Mouse (Mus musculus) myocyte (in vitro differentiated cells): ENCODE data around the gene Arhgap6. TPM values are rescaled to one million over a fixed set of nuclear protein-coding genes. Genes with fewer than 3 reads are reported as not detected.

Experiments used
- H3K27me3 ChIP-seq: one replicate; pipeline ENCODE4 v1.6.1; 2011; ENCODE audit not compliant: control insufficient read depth, insufficient read depth, insufficient read length
- H3K36me3 ChIP-seq: one replicate; pipeline ENCODE4 v1.6.1; 2011; ENCODE audit not compliant: control insufficient read depth, insufficient read depth
- H3K4me2 ChIP-seq: one replicate; pipeline ENCODE4 v1.6.1; 2011; ENCODE audit warnings: low read depth, control low read depth
- H3K4me3 ChIP-seq: one replicate; pipeline ENCODE4 v1.5.1; 2011; ENCODE audit warnings: mild to moderate bottlenecking, control low read depth, moderate library complexity
- H3K79me2 ChIP-seq: one replicate; pipeline ENCODE4 v1.6.1; 2011; ENCODE audit not compliant: control insufficient read depth, insufficient read depth
- H3ac ChIP-seq: one replicate; pipeline ENCODE4 v1.6.1; 2011; ENCODE audit not compliant: control insufficient read depth, insufficient read length
- CEBPB ChIP-seq: IDR thresholded peaks from 2 replicates; pipeline ENCODE4 v1.6.1; 2011; ENCODE audit warnings: mild to moderate bottlenecking, moderate library complexity; ENCODE audit not compliant: poor library complexity, insufficient read depth, severe bottlenecking
- E2F4 ChIP-seq: IDR thresholded peaks from one replicate; pipeline ENCODE4 v1.6.1; 2011; ENCODE audit warnings: mild to moderate bottlenecking, control low read depth, moderate library complexity; ENCODE audit not compliant: insufficient read depth
- MAX ChIP-seq: IDR thresholded peaks from one replicate; pipeline ENCODE4 v1.6.1; 2011; ENCODE audit warnings: low read depth, mild to moderate bottlenecking, control low read depth
- MYOD1 ChIP-seq, 3 experiments: IDR thresholded peaks; one replicate each; pipeline ENCODE4 v1.6.1; 2011; ENCODE audit warnings: control low read depth in 2 of 3, low read depth in 2 of 3, mild to moderate bottlenecking in 2 of 3, moderate library complexity in 1 of 3; ENCODE audit not compliant: insufficient read length in 2 of 3, control insufficient read depth in 1 of 3
- MYOG ChIP-seq, 3 experiments: IDR thresholded peaks; one replicate each; pipeline ENCODE4 v1.6.1; 2011; ENCODE audit warnings: control low read depth in 2 of 3, low read depth in 2 of 3, mild to moderate bottlenecking in 2 of 3; ENCODE audit not compliant: insufficient read length in 2 of 3, control insufficient read depth in 1 of 3, insufficient read depth in 1 of 3
- POLR2A ChIP-seq: IDR thresholded peaks from one replicate; pipeline ENCODE4 v1.6.1; 2011; ENCODE audit warnings: low read depth, mild to moderate bottlenecking, control low read depth, moderate library complexity; ENCODE audit not compliant: insufficient read length
- POLR2AphosphoS2 ChIP-seq: IDR thresholded peaks from one replicate; pipeline ENCODE4 v1.6.1; 2011; ENCODE audit warnings: low read depth, control low read depth; ENCODE audit not compliant: insufficient read length
- REST ChIP-seq: IDR thresholded peaks from one replicate; pipeline ENCODE4 v1.6.1; 2011; ENCODE audit warnings: mild to moderate bottlenecking, control low read depth, moderate library complexity; ENCODE audit not compliant: insufficient read depth, insufficient read length
- SRF ChIP-seq: IDR thresholded peaks from one replicate; pipeline ENCODE4 v1.6.1; 2011; ENCODE audit warnings: low read depth; ENCODE audit not compliant: control insufficient read depth, insufficient read length
- TCF12 ChIP-seq: IDR thresholded peaks from one replicate; pipeline ENCODE4 v1.6.1; 2011; ENCODE audit warnings: mild to moderate bottlenecking, control low read depth; ENCODE audit not compliant: poor library complexity, insufficient read depth, severe bottlenecking
- TCF3 ChIP-seq: IDR thresholded peaks from one replicate; pipeline ENCODE4 v1.6.1; 2011; ENCODE audit warnings: low read depth, control low read depth; ENCODE audit not compliant: insufficient read length
- USF1 ChIP-seq: IDR thresholded peaks from one replicate; pipeline ENCODE4 v1.6.1; 2011; ENCODE audit warnings: low read depth, mild to moderate bottlenecking, control low read depth, moderate library complexity
- polyA plus RNA-seq: library from polyadenylated mRNA; unstranded; fragments of >200 nt; fragmentation: generic; extraction: Trizol; gene quantifications from one replicate; pipeline ENCODE4 v1.2.1, GENCODE M21; 2012; ENCODE audit warnings: missing spikeins

The Arhgap6 gene
- polyA plus RNA-seq, 1 experiment, result 0.40 TPM

- Histone ChIP-seq H3K79me2 (no peaks in the 10 kb centered on the region), H3K4me2 (no peak overlapping the region), H3ac (no peak overlapping the region), H3K4me3 (no peak overlapping the region), H3K36me3 (no peaks in the 10 kb centered on the region), H3K27me3 (no peaks in the 10 kb centered on the region)
- no peak for TF ChIP-seq E2F4
- no peak for TF ChIP-seq USF1
- no peak for TF ChIP-seq TCF12
- no peak for TF ChIP-seq TCF3
- no peak for TF ChIP-seq POLR2AphosphoS2
- TF ChIP-seq SRF, result no peak
- no peak for TF ChIP-seq REST
- no peak for TF ChIP-seq POLR2A
- no peak for TF ChIP-seq CEBPB
- no peak for TF ChIP-seq MYOD1 (IDR thresholded peaks at IDR 0.05; ENCODE audit: control insufficient read depth in 1 of 3, insufficient read length in 2 of 3, low read depth in 2 of 3)
- TF ChIP-seq MAX, result no peak
- no peak for TF ChIP-seq MYOG (IDR thresholded peaks at IDR 0.05; ENCODE audit: control insufficient read depth in 1 of 3, insufficient read depth in 1 of 3, insufficient read length in 2 of 3, low read depth in 2 of 3)
Observed at GRCm38 (mm10) chrX:169255915-169256314, 461.0 kb downstream of the Arhgap6 start.

GRCm38 (mm10) chrX:169256741-169257140 is 461.8 kb downstream of the Arhgap6 start:
- TF ChIP-seq POLR2A (no peak), CEBPB (no peak), SRF (no peak), MAX (no peak), POLR2AphosphoS2 (no peak), E2F4 (no peak), USF1 (no peak)
- no peak overlapping the region for H3K4me3 ChIP-seq
- H3K4me2 ChIP-seq, result no peak overlapping the region
- H3K79me2 ChIP-seq, result no peaks in the 10 kb centered on the region
- no peaks in the 10 kb centered on the region for H3K27me3 ChIP-seq
- no peaks in the 10 kb centered on the region for H3K36me3 ChIP-seq
- H3ac ChIP-seq, result no peak overlapping the region

DNA sequence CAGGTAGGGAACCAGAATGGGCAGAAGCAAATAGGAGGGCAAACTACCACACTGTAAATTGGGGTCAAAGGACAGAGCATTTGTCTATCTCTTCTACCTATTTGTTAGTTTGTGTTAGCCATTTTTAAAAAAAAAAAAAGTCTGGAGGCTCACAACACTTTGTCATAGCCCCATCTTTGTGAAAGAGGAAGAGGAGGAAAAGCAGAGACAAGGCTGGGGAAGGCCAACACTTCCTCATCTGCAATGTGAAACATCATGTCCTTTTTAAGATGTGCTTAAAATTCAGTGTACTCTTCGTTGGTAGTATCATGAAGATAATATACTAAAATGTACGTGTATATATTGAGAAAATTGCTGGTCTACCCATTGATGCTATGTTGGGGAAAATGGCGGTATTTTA is 466.1 kb downstream of the Arhgap6 start:
- no peak overlapping the region for H3K4me2 ChIP-seq
- no peaks in the 10 kb centered on the region for H3K36me3 ChIP-seq
- no peaks in the 10 kb centered on the region for H3K79me2 ChIP-seq
- no peak overlapping the region for H3K4me3 ChIP-seq
- H3K27me3 ChIP-seq, result no peaks in the 10 kb centered on the region
- TF ChIP-seq REST (no peak), MYOD1 (IDR thresholded peaks at IDR 0.05; ENCODE audit: control insufficient read depth in 1 of 3, insufficient read length in 2 of 3, low read depth in 2 of 3) (no peak), CEBPB (no peak), MAX (no peak), E2F4 (no peak), USF1 (no peak), POLR2AphosphoS2 (no peak), SRF (no peak), MYOG (IDR thresholded peaks at IDR 0.05; ENCODE audit: control insufficient read depth in 1 of 3, insufficient read depth in 1 of 3, insufficient read length in 2 of 3, low read depth in 2 of 3) (no peak), TCF3 (no peak), POLR2A (no peak), TCF12 (no peak)
- no peak overlapping the region for H3ac ChIP-seq

- H3ac ChIP-seq, result no peak overlapping the region
- H3K4me2 ChIP-seq, result peak overlapping the region; percentile 50
- no peak overlapping the region for H3K4me3 ChIP-seq
- no peaks in the 10 kb centered on the region for H3K36me3 ChIP-seq
- H3K79me2 ChIP-seq, result no peaks in the 10 kb centered on the region
- H3K27me3 ChIP-seq, result no peaks in the 10 kb centered on the region
- TF ChIP-seq MYOD1 (IDR thresholded peaks at IDR 0.05; ENCODE audit: control insufficient read depth in 1 of 3, insufficient read length in 2 of 3, low read depth in 2 of 3) (peak in 1 of 3 experiments; percentile 18), MYOG (IDR thresholded peaks at IDR 0.05; ENCODE audit: control insufficient read depth in 1 of 3, insufficient read depth in 1 of 3, insufficient read length in 2 of 3, low read depth in 2 of 3) (no peak)
Observed at GRCm38 (mm10) chrX:169262212-169262611, 467.3 kb downstream of the Arhgap6 start.

DNA sequence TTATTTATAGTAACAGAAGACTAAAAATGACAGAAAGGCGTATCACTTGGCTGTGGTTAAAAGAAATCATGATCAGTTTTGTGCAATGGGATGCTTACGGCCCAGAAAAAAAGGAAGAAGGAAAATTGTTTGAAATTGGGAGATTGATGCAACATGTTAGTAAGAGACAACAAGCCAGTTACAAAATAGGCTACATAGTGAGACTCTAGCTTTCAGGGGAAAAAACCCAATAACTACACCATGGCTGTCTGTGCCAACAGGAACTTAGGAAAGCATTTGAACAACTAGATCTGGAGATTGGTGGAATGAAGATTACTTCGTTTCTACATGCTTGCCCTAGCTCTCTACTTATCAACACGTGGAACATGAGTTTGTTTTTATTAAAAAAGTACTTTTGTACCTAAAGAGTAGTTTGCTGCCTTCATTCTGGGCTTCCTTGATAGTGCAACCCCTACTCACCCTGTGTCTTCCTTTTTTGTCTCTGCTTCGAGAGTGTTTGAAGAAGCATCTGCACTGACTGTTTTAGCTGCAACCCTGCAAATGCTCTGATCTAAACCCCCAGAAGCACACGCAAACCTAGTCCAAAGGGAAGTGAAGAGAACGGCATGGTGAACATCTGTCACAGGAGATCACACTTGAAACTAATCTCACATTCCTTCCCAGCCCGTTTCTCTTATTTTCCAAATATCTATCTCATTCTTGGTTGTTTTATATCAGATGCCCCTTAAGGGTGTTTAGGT is 468.7 kb downstream of the Arhgap6 start:
- H3K4me3 ChIP-seq, result no peak overlapping the region
- no peak overlapping the region for H3ac ChIP-seq
- no peak for TF ChIP-seq USF1
- no peak for TF ChIP-seq POLR2AphosphoS2
- TF ChIP-seq MYOG (IDR thresholded peaks at IDR 0.05; ENCODE audit: control insufficient read depth in 1 of 3, insufficient read depth in 1 of 3, insufficient read length in 2 of 3, low read depth in 2 of 3), result no peak
- no peak for TF ChIP-seq REST
- TF ChIP-seq MYOD1 (IDR thresholded peaks at IDR 0.05; ENCODE audit: control insufficient read depth in 1 of 3, insufficient read length in 2 of 3, low read depth in 2 of 3), result no peak
- TF ChIP-seq POLR2A, result no peak
- no peak for TF ChIP-seq TCF12
- TF ChIP-seq MAX, result no peak
- TF ChIP-seq TCF3, result no peak
- no peak for TF ChIP-seq CEBPB
- no peak for TF ChIP-seq E2F4
- no peak for TF ChIP-seq SRF
- H3K36me3 ChIP-seq, result no peaks in the 10 kb centered on the region
- no peaks in the 10 kb centered on the region for H3K27me3 ChIP-seq
- H3K79me2 ChIP-seq, result no peaks in the 10 kb centered on the region
- peak overlapping the region; percentile 6 for H3K4me2 ChIP-seq
